Mouse (Mus musculus): ENCODE results near the gene 4921517D22Rik. TPM values are rescaled to one million over a fixed set of nuclear protein-coding genes. Genes with fewer than 3 reads are reported as not detected.

The 4921517D22Rik gene
- total RNA-seq, 2 experiments from 2014 or later, result not detected

Other genes with a start within 250 kb of the 4921517D22Rik start
- 31.0 and 68.9 TPM in 2 replicates for gene Agtpbp1, start 108.9 kb downstream of the 4921517D22Rik start, total RNA-seq (2014; fragmentation: Nextera tagmentation)
- 56.4 and 67.5 TPM in 2 replicates for gene Agtpbp1, start 108.9 kb downstream of the 4921517D22Rik start, total RNA-seq (2017)
- 76.3 and 98.6 TPM in 2 replicates for gene Naa35, start 108.8 kb downstream of the 4921517D22Rik start, total RNA-seq (2014; fragmentation: Nextera tagmentation)
- 29.1 and 53.0 TPM in 2 replicates for gene Naa35, start 108.8 kb downstream of the 4921517D22Rik start, total RNA-seq (2017)
- gene Golm1, start 18.3 kb downstream of the 4921517D22Rik start, total RNA-seq (2014; fragmentation: Nextera tagmentation), result 7.2 and 11.5 TPM in 2 replicates
- gene Golm1, start 18.3 kb downstream of the 4921517D22Rik start, total RNA-seq (2017), result 12.4 and 16.0 TPM in 2 replicates
- gene Spata31d1a, start 16.2 kb upstream of the 4921517D22Rik start, total RNA-seq (2014; fragmentation: Nextera tagmentation), result not detected in 2 replicates
- not detected in 2 replicates for gene Spata31d1a, start 16.2 kb upstream of the 4921517D22Rik start, total RNA-seq (2017)
- gene Spata31d1b, start 18.2 kb upstream of the 4921517D22Rik start, total RNA-seq (2014; fragmentation: Nextera tagmentation), result not detected in 2 replicates
- not detected in 2 replicates for gene Spata31d1b, start 18.2 kb upstream of the 4921517D22Rik start, total RNA-seq (2017)
- not detected in 2 replicates for gene Spata31d1d, start 37.6 kb upstream of the 4921517D22Rik start, total RNA-seq (2014; fragmentation: Nextera tagmentation)
- gene Spata31d1d, start 37.6 kb upstream of the 4921517D22Rik start, total RNA-seq (2017), result not detected in 2 replicates
- gene 1700014D04Rik, start 52.6 kb upstream of the 4921517D22Rik start, total RNA-seq (2014; fragmentation: Nextera tagmentation), result not detected in 2 replicates
- gene 1700014D04Rik, start 52.6 kb upstream of the 4921517D22Rik start, total RNA-seq (2017), result not detected in 2 replicates
- 47.4 and 55.1 TPM in 2 replicates for gene Isca1, start 75.7 kb upstream of the 4921517D22Rik start, total RNA-seq (2014; fragmentation: Nextera tagmentation)
- gene Isca1, start 75.7 kb upstream of the 4921517D22Rik start, total RNA-seq (2017), result 23.4 and 25.8 TPM in 2 replicates
- gene Gm49354, start 88.1 kb upstream of the 4921517D22Rik start, total RNA-seq (2014; fragmentation: Nextera tagmentation), result not detected in 2 replicates
- not detected in 2 replicates for gene Gm49354, start 88.1 kb upstream of the 4921517D22Rik start, total RNA-seq (2017)
- gene Tut7, start 129.0 kb upstream of the 4921517D22Rik start, total RNA-seq (2014; fragmentation: Nextera tagmentation), result 63.9 and 77.9 TPM in 2 replicates
- gene Tut7, start 129.0 kb upstream of the 4921517D22Rik start, total RNA-seq (2017), result 114 and 117 TPM in 2 replicates

Measured in granulocyte monocyte progenitor cell, adult 5-6 weeks (primary cell).